Mouse (Mus musculus) testis, adult 2 months (tissue): ENCODE data around the gene Fam53b.

Experiments used
- CTCF ChIP-seq: fragments of 200-500 bp; IDR thresholded peaks from 2 replicates; pipeline ENCODE4 v1.5.1; 2012; ENCODE audit warnings: low read depth, mild to moderate bottlenecking, inconsistent platforms, low read length, moderate library complexity; ENCODE audit not compliant: control insufficient read depth, insufficient read depth, insufficient replicate concordance
- POLR2A ChIP-seq: fragments of 200-500 bp; IDR thresholded peaks from 2 replicates; pipeline ENCODE4 v1.6.1; 2012; ENCODE audit warnings: low read depth, mild to moderate bottlenecking, inconsistent platforms, low read length, moderate library complexity; ENCODE audit not compliant: control insufficient read depth

GRCm38 (mm10) chr7:132776338-132777111 is 37.2 kb downstream of the Fam53b start:
- TF ChIP-seq CTCF (no peak), POLR2A (no peak)
